Mouse (Mus musculus): ENCODE results near the gene Irs1. TPM values are rescaled to one million over a fixed set of nuclear protein-coding genes. Genes with fewer than 3 reads are reported as not detected.
A peak's percentile ranks its signal among the peaks of the same experiment; 100 is the strongest.

Gene Irs1
- total RNA-seq, 2 experiments from 2014 or later, result 44.3 to 49.7 TPM

DNA sequence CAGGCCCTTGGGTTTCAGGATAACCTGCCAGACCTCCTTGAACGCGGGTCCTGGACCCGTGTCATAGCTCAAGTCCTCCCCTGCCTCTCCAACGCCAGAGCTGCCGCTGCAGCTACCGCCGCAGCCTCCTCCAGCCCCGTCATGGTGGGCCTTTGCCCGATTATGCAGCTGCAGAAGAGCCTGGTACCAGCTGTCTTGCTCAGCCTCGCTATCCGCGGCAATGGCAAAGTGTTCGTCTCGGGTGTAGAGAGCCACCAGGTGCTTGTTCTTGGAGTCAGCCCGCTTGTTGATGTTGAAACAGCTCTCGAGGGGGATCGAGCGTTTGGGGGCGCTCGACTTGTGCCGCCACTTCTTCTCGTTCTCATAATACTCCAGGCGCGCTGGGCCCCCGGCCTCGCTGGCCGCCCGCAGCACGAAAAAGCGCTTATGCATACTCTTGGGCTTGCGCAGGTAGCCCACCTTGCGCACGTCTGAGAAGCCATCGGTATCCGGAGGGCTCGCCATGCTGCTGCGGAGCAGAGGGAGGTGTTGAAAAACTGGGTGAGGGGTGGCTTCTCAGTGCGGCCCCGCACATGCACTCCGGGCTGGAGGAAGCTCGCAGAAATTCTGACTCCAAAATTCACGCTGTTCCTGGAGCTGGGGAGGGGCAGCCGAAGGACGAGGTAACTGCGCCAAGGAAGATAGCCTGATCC lies 1.1 kb downstream of the Irs1 start:
- peak; percentile 19 for DNase-seq (ENCODE audit: low spot score)
- intact Hi-C loops (cut with DNase I), result loop anchor here (2.0 to 10.0 kb wide), 8 partner anchors 142 to 773 kb away; no protein-coding TSS in a partner anchor

DNA sequence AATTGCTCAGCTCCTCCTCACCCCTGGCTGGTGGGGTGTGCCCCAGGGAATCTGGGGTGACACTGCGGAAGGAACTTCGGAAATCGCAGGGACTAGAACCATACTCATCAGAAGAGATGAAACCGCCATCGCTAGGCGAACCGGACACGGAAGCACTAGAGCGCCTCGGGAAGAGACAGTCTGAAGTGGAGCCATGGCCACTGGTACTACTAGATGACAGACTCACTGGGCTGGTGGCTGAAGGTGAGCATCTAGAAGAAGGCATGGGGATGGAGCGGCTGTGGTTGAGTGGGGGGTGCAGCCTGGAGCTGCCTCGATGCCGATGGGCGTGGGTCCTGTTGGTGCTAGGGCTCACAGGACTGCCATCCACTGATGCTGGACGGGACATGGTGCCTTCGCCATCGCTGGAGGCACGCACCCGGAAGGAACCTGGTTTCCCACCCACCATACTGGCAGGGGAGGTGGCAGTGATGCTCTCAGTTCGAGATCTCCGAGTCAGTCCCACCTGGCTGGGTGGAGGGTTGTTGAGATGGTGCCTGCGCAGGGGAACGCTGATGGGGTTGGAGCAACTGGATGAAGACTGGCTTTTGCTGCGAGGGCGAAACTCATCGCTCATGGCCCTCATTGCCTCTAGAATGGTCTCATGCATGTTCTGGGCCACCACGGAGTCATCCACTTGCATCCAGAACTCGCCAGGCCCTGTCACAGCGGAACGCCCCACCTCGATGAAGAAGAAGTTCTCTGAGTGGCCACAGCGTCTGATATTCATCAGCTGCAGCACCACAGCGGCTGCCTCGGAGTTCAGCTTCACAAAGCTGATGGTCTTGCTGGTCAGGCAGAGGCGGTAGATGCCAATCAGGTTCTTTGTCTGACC lies 1.9 kb downstream of the Irs1 start:
- intact Hi-C loops (cut with DNase I), result loop anchor here (5.0 to 10.0 kb wide), 3 partner anchors 195 to 602 kb away; no protein-coding TSS in a partner anchor
- DNase-seq (ENCODE audit: low spot score), result peak; percentile 10

DNA sequence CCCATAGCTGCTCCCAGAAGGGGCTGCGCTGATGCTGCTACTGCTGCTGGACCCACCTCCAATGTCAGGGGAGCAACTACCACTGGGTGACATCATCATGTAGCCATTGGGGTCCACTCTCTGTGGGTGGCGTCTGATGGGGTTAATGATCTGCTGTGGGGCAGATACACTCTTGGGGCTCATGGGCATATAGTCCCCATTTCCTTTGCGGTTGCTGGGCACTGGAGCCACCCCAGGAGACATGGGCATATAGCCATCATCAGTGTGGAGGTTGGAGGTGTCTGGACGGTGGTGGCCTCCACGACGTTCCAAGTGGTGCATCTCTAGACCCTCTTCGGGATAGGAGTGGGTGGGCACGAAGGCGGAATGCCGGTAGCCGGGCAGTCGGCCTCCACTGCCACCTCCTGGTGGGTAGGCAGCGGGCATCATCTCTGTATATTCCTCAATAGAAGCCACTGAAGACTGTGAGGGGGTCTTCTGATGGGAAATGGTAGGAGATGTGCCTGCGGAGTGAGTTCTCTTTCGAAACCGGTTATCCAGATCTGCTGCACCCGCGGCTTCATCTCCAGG lies 2.7 kb downstream of the Irs1 start:
- intact Hi-C loops (cut with DNase I), result loop anchor here (5.0 to 10.0 kb wide), 3 partner anchors 194 to 601 kb away; no protein-coding TSS in a partner anchor
- DNase-seq (ENCODE audit: low spot score), result no peak

DNA sequence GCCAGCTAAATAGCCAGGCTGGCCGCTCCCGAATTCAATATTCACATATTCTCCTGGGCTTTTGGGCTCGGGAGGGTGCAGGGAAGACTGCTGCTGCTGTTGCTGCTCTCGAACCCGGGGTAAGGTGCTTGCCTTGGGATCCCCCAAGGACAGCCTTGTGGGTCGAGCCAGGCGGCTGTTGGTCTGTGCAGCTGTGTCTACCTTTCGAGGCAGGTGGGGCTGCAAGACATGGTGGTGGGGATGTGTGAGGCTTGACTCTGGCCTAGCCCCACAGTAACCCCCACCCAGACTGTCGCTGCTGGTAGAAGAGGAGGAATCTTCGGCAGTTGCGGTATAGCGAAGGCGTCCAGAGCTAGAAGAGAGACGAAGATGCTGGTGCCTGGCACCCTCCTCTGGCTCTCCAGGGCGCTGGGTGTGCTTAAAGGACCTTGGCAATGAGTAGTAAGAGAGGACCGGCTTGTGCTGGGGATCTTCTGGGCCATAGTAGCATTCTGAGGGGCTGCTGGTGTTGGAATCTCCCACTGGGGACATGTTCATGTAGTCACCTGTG lies 3.4 kb downstream of the Irs1 start:
- DNase-seq (ENCODE audit: low spot score), result no peak
- intact Hi-C loops (cut with DNase I), result loop anchor here (2.0 to 10.0 kb wide), 4 partner anchors 87 to 601 kb away; no protein-coding TSS in a partner anchor

DNA sequence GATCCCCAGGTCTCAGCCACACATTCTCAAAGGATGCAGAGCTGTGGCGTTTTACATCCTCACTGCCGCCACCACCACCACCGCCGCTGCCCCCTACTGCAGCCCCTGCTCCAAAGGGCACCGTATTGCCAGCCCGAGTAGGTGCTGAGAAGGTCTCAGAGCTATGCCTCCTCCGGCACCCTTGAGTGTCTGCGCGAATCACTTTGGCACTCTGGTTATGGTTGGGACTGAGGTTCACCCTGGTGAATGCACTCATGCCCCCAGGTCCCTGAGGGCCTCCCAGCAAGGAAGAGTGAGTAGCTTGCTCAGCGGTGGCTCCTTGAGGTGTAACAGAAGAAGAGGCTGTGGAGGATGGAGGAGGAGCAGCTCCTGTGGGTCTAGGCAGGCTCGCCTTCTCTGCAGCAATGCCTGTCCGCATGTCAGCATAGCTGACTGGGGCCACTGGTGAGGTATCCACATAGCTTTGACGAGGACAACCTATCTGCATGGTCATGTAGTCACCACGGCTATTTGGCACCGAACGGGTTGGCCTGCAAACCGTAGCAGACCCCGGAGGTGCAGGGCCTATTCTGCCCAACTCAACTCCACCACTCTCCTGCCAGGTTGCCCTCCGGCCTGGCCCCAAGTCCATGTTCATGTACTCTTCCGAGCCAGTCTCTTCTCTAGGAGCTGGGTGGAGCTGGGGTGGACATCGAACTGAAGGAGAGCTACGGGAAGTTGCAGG lies 4.0 kb downstream of the Irs1 start:
- intact Hi-C loops (cut with DNase I), result loop anchor here (2.0 to 10.0 kb wide), 4 partner anchors 86 to 600 kb away; no protein-coding TSS in a partner anchor
- no peak for DNase-seq (ENCODE audit: low spot score)

DNA sequence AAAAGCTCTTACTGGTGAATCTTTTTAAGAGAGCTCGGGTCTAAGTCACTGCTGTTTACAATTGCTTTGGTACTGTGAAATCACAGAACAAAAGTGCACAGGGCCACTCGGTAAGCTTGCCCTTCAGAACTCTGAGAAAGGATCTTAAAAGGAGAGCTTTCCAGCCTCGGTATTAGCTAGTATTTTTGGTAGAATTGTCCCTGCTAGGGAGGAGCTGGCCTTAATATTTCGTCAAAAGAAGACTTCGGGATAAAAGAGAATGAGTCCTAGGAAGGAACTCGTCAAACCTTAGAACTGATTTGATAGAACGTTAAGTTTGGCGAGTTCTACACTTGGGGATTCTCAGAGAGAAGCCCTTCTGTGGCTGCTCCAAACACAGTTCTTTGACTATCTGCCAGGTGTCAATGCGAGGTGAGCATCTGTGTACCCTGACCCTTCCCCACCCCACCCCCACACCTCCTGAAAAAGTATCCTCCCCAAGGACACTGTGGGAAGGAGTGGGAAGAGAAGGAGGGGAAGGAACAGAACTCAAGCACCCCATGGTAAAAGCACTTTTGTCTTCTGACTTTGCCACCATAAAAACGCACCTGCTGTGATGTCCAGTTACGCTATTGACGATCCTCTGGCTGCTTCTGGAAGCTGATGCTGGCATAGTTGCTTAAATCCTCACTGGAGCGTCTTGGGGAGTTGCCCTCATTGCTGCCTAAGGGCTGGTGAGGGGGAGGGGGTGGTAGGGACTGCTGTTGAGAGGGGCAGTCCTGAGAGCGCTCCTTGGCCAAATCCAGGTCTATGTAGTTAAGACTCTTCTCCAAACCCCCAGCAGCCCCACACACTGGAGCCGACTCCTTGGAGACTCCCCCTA lies 4.8 kb downstream of the Irs1 start:
- DNase-seq (ENCODE audit: low spot score), result no peak
- intact Hi-C loops (cut with DNase I), result loop anchor here (1.0 to 10.0 kb wide), 5 partner anchors 24 to 599 kb away; no protein-coding TSS in a partner anchor

DNA sequence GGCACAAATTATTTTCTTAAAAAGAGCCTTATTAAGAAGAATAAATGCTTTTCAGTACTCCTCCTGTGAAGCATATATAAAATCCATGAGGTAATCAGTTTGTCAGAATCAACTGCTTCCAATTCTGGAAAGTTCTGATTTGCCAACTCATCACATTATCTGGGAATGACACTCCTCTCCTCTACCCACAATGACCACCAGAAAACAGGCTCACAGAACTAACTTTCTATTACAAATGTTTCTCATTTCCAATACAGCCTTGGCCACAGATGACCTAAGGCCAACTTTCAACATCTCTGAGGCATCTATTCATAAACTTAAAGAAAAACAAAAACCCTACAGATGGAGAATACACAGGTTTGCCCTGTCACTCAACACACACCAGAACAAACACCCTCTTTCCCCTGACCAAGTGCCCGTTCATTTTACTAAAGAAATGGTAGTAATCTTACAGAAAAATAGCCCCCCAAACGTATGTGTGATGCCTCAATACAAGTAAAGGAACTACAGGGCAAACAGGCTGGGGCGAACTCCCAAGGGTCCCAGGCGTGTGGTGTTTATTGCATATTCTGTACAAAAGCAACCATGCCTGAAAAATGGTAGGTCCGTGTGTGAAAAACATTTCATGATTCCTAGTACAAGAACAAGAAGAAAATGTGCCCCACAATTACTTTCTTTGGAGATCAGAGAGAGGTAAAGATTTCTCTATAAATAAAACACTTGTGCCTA lies 5.6 kb downstream of the Irs1 start:
- intact Hi-C loops (cut with DNase I), result loop anchor here (1.0 to 10.0 kb wide), 5 partner anchors 23 to 598 kb away; no protein-coding TSS in a partner anchor
- no peak for DNase-seq (ENCODE audit: low spot score)

DNA sequence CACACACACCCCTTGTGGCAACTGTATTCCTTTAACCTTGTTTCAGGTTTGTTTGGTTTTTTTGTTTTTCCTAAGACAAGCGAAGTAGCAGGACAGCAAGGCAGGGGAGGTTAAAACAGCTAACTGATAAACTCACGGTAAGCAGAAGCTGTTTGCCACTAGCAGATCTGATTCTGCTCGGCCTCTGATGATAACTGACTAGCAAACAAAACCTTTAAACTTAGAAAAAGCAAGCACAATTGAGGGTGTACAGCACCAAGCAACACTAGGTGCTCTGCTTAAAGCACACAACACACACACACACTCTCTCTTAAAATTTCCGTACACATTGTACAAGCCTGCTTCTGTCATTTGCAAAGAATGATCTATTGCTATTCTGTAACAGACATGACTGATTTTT lies 6.8 kb downstream of the Irs1 start:
- DNase-seq (ENCODE audit: low spot score), result no peak
- intact Hi-C loops (cut with DNase I), result loop anchor here (10.0 kb wide), 1 partner anchor 190 kb away; no protein-coding TSS in a partner anchor

DNA sequence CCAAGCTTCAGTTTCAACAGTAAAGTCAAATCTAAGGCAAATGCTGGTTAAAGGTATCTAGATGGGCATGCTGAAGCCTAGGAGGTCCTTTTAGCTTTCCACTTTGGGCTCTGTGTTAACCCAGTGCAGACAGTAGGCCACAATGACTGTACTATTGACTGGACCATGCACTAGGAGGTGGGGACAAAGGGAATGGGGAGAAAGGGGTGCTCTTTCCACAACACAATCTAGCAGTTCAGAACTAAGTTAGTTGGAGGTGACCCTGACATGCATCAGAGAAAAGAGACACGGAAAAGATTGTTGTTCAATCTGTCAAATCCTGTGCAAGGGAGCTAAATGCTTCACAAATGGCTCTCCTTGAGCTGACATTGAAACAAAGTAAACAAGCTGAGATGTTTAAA lies 7.3 kb downstream of the Irs1 start:
- intact Hi-C loops (cut with DNase I), result loop anchor here (10.0 kb wide), 1 partner anchor 189 kb away; no protein-coding TSS in a partner anchor

DNA sequence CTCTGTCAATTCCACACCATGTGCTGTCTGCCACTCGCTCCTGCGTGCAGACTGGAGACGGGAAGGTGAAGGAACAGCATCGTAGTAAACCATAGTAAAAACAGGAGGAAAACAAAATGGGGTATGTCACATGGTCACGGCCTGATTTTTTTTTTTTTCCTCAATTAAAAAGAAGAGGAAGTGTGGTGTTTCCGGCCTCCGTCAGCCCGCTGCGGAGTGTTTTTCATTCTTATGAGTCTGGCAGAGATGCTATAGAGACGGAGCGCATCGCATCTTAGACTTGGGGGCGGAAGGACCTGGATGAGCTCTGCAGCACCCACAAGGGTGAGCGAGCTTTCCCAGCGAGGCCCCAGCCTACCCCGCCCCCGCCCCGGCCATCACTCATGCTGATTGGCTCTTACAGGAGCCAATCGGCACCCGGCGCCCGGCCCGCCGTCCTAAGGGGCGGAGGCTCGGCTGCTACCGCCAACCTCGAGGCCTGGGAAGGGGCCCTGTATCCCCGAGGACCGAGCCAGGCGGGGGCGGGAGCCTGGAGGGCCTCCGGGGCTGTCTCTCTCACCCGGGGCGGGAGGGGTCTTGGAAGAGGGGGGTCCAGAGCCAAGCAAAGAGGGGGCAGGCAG lies 8.1 kb downstream of the Irs1 start:
- intact Hi-C loops (cut with DNase I), result loop anchor here (10.0 kb wide), 1 partner anchor 188 kb away; no protein-coding TSS in a partner anchor
- DNase-seq (ENCODE audit: low spot score), result peak; percentile 87

More for the DNA sequence above, 7.3 kb downstream of the Irs1 start:
- no peak for DNase-seq (ENCODE audit: low spot score)

DNA sequence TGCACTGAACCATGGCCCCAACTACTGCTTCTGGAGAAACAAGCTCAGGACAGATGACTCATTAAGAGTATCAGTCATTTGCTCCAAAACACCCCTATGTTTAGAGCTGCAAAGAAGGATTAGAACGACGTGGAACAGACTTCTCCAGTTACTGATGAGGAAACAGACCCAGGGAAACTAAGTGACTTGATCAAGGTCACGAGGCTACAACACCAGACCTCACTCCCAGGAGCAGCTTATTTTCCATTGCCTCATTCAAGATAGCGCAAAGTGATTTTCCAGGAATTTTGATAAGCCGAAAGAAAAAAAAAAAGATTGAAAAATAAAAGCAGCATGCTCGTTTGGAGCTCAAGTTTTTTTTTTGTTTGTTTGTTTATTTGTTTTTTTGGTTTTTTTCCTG lies 9.4 kb downstream of the Irs1 start:
- DNase-seq (ENCODE audit: low spot score), result no peak
- intact Hi-C loops (cut with DNase I), result loop anchor here (10.0 kb wide), 1 partner anchor 187 kb away; no protein-coding TSS in a partner anchor

DNA sequence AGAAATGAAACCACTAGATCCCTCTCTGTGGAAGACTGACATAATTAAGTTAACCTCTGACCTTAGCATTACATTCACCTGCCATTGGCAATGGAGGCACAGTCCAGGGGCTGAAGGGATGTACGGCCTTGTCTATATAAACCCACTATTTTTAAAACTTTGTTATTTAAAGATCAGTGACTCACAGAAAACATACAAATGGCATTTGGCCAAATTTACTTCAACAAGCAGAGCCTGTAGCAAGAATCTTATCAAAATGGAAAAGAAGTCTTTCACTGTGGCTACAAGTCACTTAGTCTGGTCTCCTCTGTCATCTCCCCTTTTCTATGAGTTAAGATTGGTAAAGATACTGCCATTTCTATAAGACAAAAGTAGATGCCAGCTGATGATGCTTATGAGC lies 11.4 kb downstream of the Irs1 start:
- DNase-seq (ENCODE audit: low spot score), result no peak
- intact Hi-C loops (cut with DNase I), result loop anchor here (10.0 kb wide), 1 partner anchor 185 kb away; no protein-coding TSS in a partner anchor

DNA sequence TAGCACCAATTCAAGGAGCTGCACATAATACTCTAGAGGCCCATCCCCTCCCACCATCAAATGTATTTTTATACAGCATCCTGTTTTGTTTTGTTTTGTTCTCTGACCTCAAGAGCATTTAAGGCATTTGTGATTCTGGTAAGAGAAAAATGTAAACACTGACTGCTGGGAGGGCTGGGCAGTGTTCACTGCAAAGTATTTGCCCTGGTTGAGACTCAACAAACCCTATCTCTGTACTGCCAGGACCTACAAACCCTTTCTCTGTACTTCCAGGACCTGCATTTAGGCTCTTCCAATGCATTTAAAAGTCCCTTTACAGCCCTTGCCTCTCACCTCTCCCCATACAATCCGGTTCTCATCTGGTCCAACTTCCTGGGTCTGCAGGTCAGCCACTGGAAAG lies 16.9 kb downstream of the Irs1 start:
- no peak for DNase-seq (ENCODE audit: low spot score)
- intact Hi-C loops (cut with DNase I), result no loop called here

DNA sequence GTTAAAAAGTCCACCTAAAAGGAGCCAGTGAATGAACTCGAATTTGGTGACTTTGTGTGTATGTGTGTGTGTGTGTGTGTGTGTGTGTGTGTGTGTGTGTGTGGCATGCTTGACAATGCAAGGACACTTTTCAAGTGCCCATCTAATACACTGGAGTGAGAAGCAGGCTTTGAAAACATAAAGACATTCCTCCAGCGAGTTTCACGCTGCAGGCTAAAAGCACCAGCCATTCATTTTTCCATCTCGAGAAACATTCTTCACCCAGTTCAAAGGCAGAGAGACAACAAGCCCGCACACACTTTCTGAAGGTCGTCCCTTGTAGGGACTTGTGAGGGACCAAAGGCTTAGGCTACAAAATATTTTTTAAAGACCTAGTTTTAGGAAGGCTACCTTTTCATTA lies 17.7 kb downstream of the Irs1 start:
- DNase-seq (ENCODE audit: low spot score), result no peak
- intact Hi-C loops (cut with DNase I), result no loop called here

DNA sequence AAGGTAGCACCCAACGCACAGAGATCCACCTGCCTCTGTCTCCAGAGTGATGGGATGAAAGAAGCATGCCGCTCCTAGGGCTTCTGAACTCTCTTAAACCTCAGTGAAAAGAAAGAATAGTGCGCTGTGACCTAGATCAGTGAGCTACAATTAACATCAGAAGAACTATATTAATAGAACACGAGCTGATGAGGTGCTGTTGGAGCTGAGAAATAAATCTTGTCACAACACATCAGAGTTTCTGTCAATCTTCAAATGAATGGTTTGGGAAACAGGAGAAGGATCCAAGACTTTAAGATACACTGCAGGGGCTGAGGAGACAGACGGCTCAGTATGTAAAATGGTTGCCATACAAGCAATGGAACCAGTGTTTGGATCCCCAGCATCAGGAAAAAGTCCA lies 19.0 kb downstream of the Irs1 start:
- no peak for DNase-seq (ENCODE audit: low spot score)
- intact Hi-C loops (cut with DNase I), result no loop called here

DNA sequence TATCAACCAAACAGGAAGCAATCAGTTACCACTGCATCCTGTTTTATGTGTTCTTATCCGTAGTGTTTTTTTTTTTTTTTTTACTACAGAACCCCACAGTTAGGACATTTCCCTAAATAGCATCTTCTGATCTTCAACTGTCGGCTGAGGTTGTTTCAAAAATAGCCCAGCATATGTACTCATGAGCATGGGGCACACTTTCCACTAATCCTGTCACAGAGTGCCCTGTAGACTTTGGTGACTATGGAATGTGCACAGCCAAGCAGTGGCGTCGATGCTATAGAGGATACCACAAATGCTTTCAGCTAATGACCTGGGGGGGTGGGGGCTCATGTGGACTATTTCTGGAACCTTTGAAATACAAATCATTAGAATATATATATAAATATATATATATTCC lies 23.7 kb downstream of the Irs1 start:
- intact Hi-C loops (cut with DNase I), result no loop called here
- DNase-seq (ENCODE audit: low spot score), result no peak

DNA sequence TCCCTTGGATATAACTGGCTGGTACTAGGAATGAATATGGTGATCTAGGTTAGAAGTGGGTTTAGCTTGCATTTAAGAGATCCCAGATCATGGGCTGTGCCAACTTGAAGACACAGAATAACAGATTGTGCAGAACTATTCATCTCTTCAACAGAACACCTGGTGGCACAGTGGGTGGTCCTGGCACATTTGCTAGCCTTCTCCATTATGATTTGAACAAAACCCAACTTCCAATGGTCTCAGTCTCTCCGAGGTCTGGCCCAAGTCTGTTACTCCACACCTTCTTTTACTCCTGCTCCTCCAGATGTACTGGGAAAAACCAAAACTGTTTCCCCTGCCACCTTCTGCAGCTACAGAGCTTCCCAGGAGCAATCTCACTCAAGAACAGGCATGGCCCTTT lies 28.9 kb downstream of the Irs1 start:
- DNase-seq (ENCODE audit: low spot score), result no peak
- intact Hi-C loops (cut with DNase I), result loop anchor here (1.0 kb wide), 1 partner anchor 24 kb away; no protein-coding TSS in a partner anchor

Measured in heart, postnatal 25 days (tissue).